Mouse (Mus musculus) ES-E14 (cell line): Measurements from ENCODE around the gene Fbxo46.

Experiments used
- CHD2 ChIP-seq: IDR thresholded peaks from 2 replicates; pipeline ENCODE4 v1.6.1; 2014; ENCODE audit warnings: mild to moderate bottlenecking, low read depth, low read length, inconsistent platforms
- HCFC1 ChIP-seq: IDR thresholded peaks from 2 replicates; pipeline ENCODE4 v1.6.1; 2012; ENCODE audit warnings: low read length, inconsistent platforms, borderline replicate concordance; ENCODE audit not compliant: insufficient read depth
- MAFK ChIP-seq: IDR thresholded peaks from 2 replicates; pipeline ENCODE4 v1.6.1; 2014; ENCODE audit warnings: mild to moderate bottlenecking, low read depth, low read length, inconsistent platforms; ENCODE audit not compliant: insufficient read depth

DNA sequence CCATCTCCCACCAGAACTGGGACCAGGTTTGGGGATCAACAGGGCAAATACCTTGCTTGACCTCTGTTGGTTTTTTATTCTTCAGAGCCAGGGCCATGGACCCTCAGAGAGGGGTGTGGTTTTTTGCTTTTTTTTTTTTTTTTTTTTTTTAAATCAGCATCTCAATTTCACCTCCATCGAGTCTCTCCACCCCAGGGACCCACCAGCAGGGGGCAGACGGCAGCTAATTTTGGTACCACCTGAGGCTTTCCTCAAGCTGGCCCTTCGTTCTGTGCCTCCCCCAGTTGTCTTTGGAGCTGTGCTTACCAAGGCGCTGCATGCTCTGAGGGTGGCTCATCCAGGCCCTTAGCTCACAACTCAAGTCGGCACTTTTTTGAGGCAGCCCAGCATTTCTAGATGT is 17.7 kb downstream of the Fbxo46 start:
- TF ChIP-seq CHD2 (no peak), HCFC1 (no peak), MAFK (no peak)
